8 mouse cellular contexts compared by ENCODE assay signal in genomic region chr6:48396008-48396595, GRCm38 (mm10). TPM values are rescaled to one million over a fixed set of nuclear protein-coding genes. Genes with fewer than 3 reads are reported as not detected.
DNase-seq lines count a peak whose midpoint lies in the region; ATAC-seq and TF ChIP-seq lines count a peak whose summit lies in the region.

No protein-coding gene starts in this region.

- no peaks in the 10 kb centered on the region for H3K36me3 ChIP-seq in kidney, embryonic 16.5 days (ENCODE audit: insufficient read depth, low read length)
- no peaks in the 10 kb centered on the region for H3K36me3 ChIP-seq in liver, embryonic 16.5 days (ENCODE audit: control insufficient read depth, insufficient read depth)

- peak overlapping the region; percentile 83 for H3K4me3 ChIP-seq in kidney, embryonic 16.5 days (ENCODE audit: low read length)
- peak overlapping the region; percentile 66 for H3K4me3 ChIP-seq in bone marrow, adult 2 months (replicated peaks; ENCODE audit: control insufficient read depth, low read depth, low read length)
- H3K4me3 ChIP-seq in liver, embryonic 16.5 days (ENCODE audit: low read depth, low read length), result peak overlapping the region; percentile 65

- intact Hi-C loops in left cerebral cortex, postnatal 14 days (cut with DNase I), result loop anchor here (5.0 kb wide), 3 partner anchors 106 to 219 kb away; partner anchors contain the start of gene Atp6v0e2

- peak overlapping the region; percentile 81 for H3K27ac ChIP-seq in kidney, embryonic 16.5 days (ENCODE audit: low read length)
- no peak overlapping the region for H3K27ac ChIP-seq in bone marrow, adult 2 months (ENCODE audit: control insufficient read depth, insufficient read depth, low read depth, low read length, poor library complexity)
- no peak overlapping the region for H3K27ac ChIP-seq in liver, embryonic 16.5 days (ENCODE audit: low read length)

- no peak for DNase-seq in kidney, adult 9 months
- DNase-seq in gonadal fat pad, adult 2 months (ENCODE audit: low read depth), result peak; percentile 9
- no peak for DNase-seq in gastrocnemius, postnatal 25 days
- no peak for DNase-seq in left cerebral cortex, postnatal 14 days (ENCODE audit: low spot score in 2 of 2)
- DNase-seq in testis, postnatal 14 days (ENCODE audit: low spot score), result no peak

- TF ChIP-seq POLR2A in bone marrow, adult 2 months (IDR thresholded peaks at IDR 0.05; ENCODE audit: borderline replicate concordance, control insufficient read depth, low read depth, low read length), result no peak

- 28% methylated on average over 15 of the region's 15 CpGs for WGBS in kidney, embryonic 16.5 days
- WGBS in bone marrow, adult 2 months, result 39% methylated on average over 15 of the region's 15 CpGs
- 28% methylated on average over 15 of the region's 15 CpGs for WGBS in liver, embryonic 16.5 days (ENCODE audit: insufficient replicate concordance)

- no peaks in the 10 kb centered on the region for H3K9me3 ChIP-seq in kidney, embryonic 16.5 days (ENCODE audit: low read length)
- no peaks in the 10 kb centered on the region for H3K9me3 ChIP-seq in liver, embryonic 16.5 days (replicated peaks; ENCODE audit: control insufficient read depth, low read length)

- H3K4me2 ChIP-seq in kidney, embryonic 16.5 days (replicated peaks; ENCODE audit: low read depth, low read length), result peak overlapping the region; percentile 65
- peak overlapping the region; percentile 71 for H3K4me2 ChIP-seq in liver, embryonic 16.5 days (ENCODE audit: low read depth, low read length)

- H3K27me3 ChIP-seq in kidney, embryonic 16.5 days (ENCODE audit: insufficient read depth, low read length), result no peaks in the 10 kb centered on the region
- no peaks in the 10 kb centered on the region for H3K27me3 ChIP-seq in liver, embryonic 16.5 days (ENCODE audit: control insufficient read depth, insufficient read depth, low read depth, low read length)

- peak overlapping the region; percentile 87 for H3K9ac ChIP-seq in kidney, embryonic 16.5 days (replicated peaks; ENCODE audit: low read length)
- H3K9ac ChIP-seq in liver, embryonic 16.5 days (ENCODE audit: low read depth, low read length), result peak overlapping the region; percentile 64

- H3K4me1 ChIP-seq in kidney, embryonic 16.5 days (ENCODE audit: insufficient read depth, low read length), result peaks cover 15% of the 10 kb centered on the region
- no peaks in the 10 kb centered on the region for H3K4me1 ChIP-seq in bone marrow, adult 2 months (ENCODE audit: control insufficient read depth, insufficient read depth, low read length)
- H3K4me1 ChIP-seq in liver, embryonic 16.5 days (ENCODE audit: control insufficient read depth, low read depth, low read length), result peaks cover 3% of the 10 kb centered on the region

- TF ChIP-seq CTCF in bone marrow, adult 2 months (IDR thresholded peaks at IDR 0.05; ENCODE audit: control insufficient read depth, insufficient read depth, low read length), result no peak

- no peak for ATAC-seq in kidney, embryonic 16.5 days (ENCODE audit: low FRiP score, low TSS enrichment)
- ATAC-seq in liver, embryonic 16.5 days (ENCODE audit: low read depth), result no peak

RNA-seq across cellular contexts. Expression of gene Krba1, which starts 0.7 kb away (rescaled TPM):
- 22.7 and 26.4 TPM in 2 replicates for polyA plus RNA-seq in kidney, embryonic 16.5 days (2015; fragmentation: Nextera tagmentation; extraction: Ambion mirVana)
- 1.7 and 5.7 TPM in 2 replicates for polyA plus RNA-seq in bone marrow, adult 2 months (2011; ENCODE audit: insufficient read depth, insufficient read length, low replicate concordance, missing spikeins)
- 16.9 and 17.8 TPM in 2 replicates for polyA plus RNA-seq in gonadal fat pad, adult 2 months (2012; rRNA removed)
- polyA plus RNA-seq in liver, embryonic 16.5 days (2015; fragmentation: Nextera tagmentation; extraction: Ambion mirVana), result 1.7 and 1.9 TPM in 2 replicates
- 10 to 100 TPM; 14.5 to 15.9 TPM for total RNA-seq in gastrocnemius, postnatal 25 days (2021)
- 10 to 100 TPM; 46.8 to 49.9 TPM for total RNA-seq in left cerebral cortex, postnatal 14 days (2021)

RNA-seq across cellular contexts. Expression of gene Zfp467, which starts 49.5 kb away (rescaled TPM):
- polyA plus RNA-seq in kidney, embryonic 16.5 days (2015; fragmentation: Nextera tagmentation; extraction: Ambion mirVana), result 32.0 and 33.9 TPM in 2 replicates
- 3.2 and 9.0 TPM in 2 replicates for polyA plus RNA-seq in bone marrow, adult 2 months (2011; ENCODE audit: insufficient read depth, insufficient read length, low replicate concordance, missing spikeins)
- 18.0 and 22.4 TPM in 2 replicates for polyA plus RNA-seq in gonadal fat pad, adult 2 months (2012; rRNA removed)
- 2.8 and 3.3 TPM in 2 replicates for polyA plus RNA-seq in liver, embryonic 16.5 days (2015; fragmentation: Nextera tagmentation; extraction: Ambion mirVana)
- total RNA-seq in gastrocnemius, postnatal 25 days (2021), result 10 to 100 TPM; 22.4 to 34.1 TPM
- 10 to 100 TPM; 15.8 to 21.2 TPM for total RNA-seq in left cerebral cortex, postnatal 14 days (2021)

RNA-seq across cellular contexts. Expression of gene Sspo, which starts 51.9 kb away (rescaled TPM):
- polyA plus RNA-seq in kidney, embryonic 16.5 days (2015; fragmentation: Nextera tagmentation; extraction: Ambion mirVana), result 0.36 and 0.97 TPM in 2 replicates
- polyA plus RNA-seq in bone marrow, adult 2 months (2011; ENCODE audit: insufficient read depth, insufficient read length, low replicate concordance, missing spikeins), result 0.25 and 0.27 TPM in 2 replicates
- polyA plus RNA-seq in gonadal fat pad, adult 2 months (2012; rRNA removed), result 0.66 and 1.5 TPM in 2 replicates
- 0.01 and 0.06 TPM in 2 replicates for polyA plus RNA-seq in liver, embryonic 16.5 days (2015; fragmentation: Nextera tagmentation; extraction: Ambion mirVana)
- under 1 TPM; 0.24 to 0.38 TPM for total RNA-seq in gastrocnemius, postnatal 25 days (2021)
- under 1 TPM; 0.59 to 0.64 TPM for total RNA-seq in left cerebral cortex, postnatal 14 days (2021)
